Mouse (Mus musculus) C2C12 (cell line): ENCODE measurements around the gene Gm26566.

Experiments
- CTCF ChIP-seq: IDR thresholded peaks from one replicate; pipeline ENCODE4 v1.5.1; 2011; ENCODE audit not compliant: control insufficient read depth, insufficient read depth, insufficient read length
- MYOD1 ChIP-seq: IDR thresholded peaks from one replicate; pipeline ENCODE4 v1.6.1; 2011; ENCODE audit warnings: low read depth; ENCODE audit not compliant: control insufficient read depth, insufficient read length

DNA sequence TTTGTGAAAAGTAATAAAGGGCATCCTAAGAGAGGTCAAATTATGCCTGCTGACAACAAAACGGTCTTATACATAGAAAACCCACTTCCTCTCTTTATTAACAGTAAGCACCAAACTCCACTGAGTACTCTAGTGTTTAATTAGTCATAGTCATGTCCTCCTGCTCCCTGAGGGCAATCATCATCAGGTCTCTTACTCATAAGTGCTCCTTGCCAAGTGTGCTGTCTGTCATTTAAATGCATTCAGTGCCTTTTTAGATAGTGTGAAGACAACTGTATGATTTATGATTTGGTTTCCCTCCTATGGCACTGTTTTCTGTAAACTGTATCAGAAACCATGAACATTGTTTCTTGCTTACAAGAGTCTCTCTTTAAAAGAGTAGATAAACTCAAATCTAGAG lies 7.3 kb upstream of the Gm26566 start:
- peak; percentile 18 for TF ChIP-seq MYOD1
- no peak for TF ChIP-seq CTCF
